Mouse (Mus musculus) erythroid progenitor cell, adult 5-6 weeks (primary cell): Measurements from ENCODE around the gene Hexb. TPM values are rescaled to one million over a fixed set of nuclear protein-coding genes. Genes with fewer than 3 reads are reported as not detected.

Experiments used
- ATAC-seq: replicated peaks from 2 replicates; pipeline ENCODE4 v1.8.0; 2016; ENCODE audit warnings: moderate number of reproducible peaks, mild to moderate bottlenecking, moderate TSS enrichment, inconsistent platforms; ENCODE audit not compliant: poor library complexity, low FRiP score, severe bottlenecking
- total RNA-seq, 2 experiments: library from RNA; stranded (forward) in 1 of 2; stranded (reverse) in 1 of 2; fragments of 150-400 nt in 1 of 2; fragments of 186-747, 209-891 nt in 1 of 2; gene quantifications; 2 replicates each; pipeline versions ENCODE4 v1.2.3 to v1.2.4; 2015 to 2017; ENCODE audit warnings: low replicate concordance in 2 of 2

The Hexb gene
- total RNA-seq (2015; ENCODE audit: low replicate concordance): 28.5 and 35.2 TPM in 2 replicates
- total RNA-seq (2017; ENCODE audit: low replicate concordance): 12.9 and 19.3 TPM in 2 replicates

- ATAC-seq: peak; percentile 93
Measured at GRCm38 (mm10) chr13:97197932-97198562, at the start of gene Hexb. Hexb (minus strand) TSS chr13:97198357.

- no peak for ATAC-seq
Measured at GRCm38 (mm10) chr13:97247754-97248153, 49.6 kb upstream of the Hexb start.

- ATAC-seq: no peak
Measured at GRCm38 (mm10) chr13:97246217-97246616, 48.1 kb upstream of the Hexb start.

- no peak for ATAC-seq
Measured at GRCm38 (mm10) chr13:97245157-97245556, 47.0 kb upstream of the Hexb start.

- no peak for ATAC-seq
Measured at GRCm38 (mm10) chr13:97244712-97245105, 46.6 kb upstream of the Hexb start.

GRCm38 (mm10) chr13:97243962-97244711 lies 46.0 kb upstream of the Hexb start:
- no peak for ATAC-seq

GRCm38 (mm10) chr13:97242716-97243115 lies 44.6 kb upstream of the Hexb start:
- no peak for ATAC-seq

- no peak for ATAC-seq
Measured at GRCm38 (mm10) chr13:97241787-97242280, 43.7 kb upstream of the Hexb start.

- ATAC-seq: peak; percentile 43; the same call in 1 of the 2 replicates
Measured at GRCm38 (mm10) chr13:97240965-97241786, 43.0 kb upstream of the Hexb start, which contains the start of gene Enc1. Enc1 (plus strand) TSS chr13:97241105.

GRCm38 (mm10) chr13:97240279-97240964 lies 42.3 kb upstream of the Hexb start:
- ATAC-seq: no peak

- no peak for ATAC-seq
Measured at GRCm38 (mm10) chr13:97239343-97240180, 41.4 kb upstream of the Hexb start.

- ATAC-seq: no peak
Measured at GRCm38 (mm10) chr13:97238181-97238981, 40.2 kb upstream of the Hexb start.

GRCm38 (mm10) chr13:97237700-97238099 lies 39.5 kb upstream of the Hexb start:
- no peak for ATAC-seq

GRCm38 (mm10) chr13:97235911-97236310 lies 37.8 kb upstream of the Hexb start:
- ATAC-seq: no peak

GRCm38 (mm10) chr13:97234785-97235417 lies 36.7 kb upstream of the Hexb start:
- no peak for ATAC-seq

- ATAC-seq: no peak
Measured at GRCm38 (mm10) chr13:97233092-97233491, 34.9 kb upstream of the Hexb start.

GRCm38 (mm10) chr13:97230101-97230500 lies 31.9 kb upstream of the Hexb start:
- no peak for ATAC-seq
